Mouse (Mus musculus) heart, adult 2 months (tissue): ENCODE measurements around the gene Gtpbp10.

Experiments used
- CTCF ChIP-seq: fragments of 200-600 bp; IDR thresholded peaks from 2 replicates; pipeline ENCODE4 v1.8.1; 2022; ENCODE audit warnings: antibody characterized with exemption, mild to moderate bottlenecking, moderate library complexity
- POLR2A ChIP-seq: fragments of 200-500 bp; IDR thresholded peaks from 2 replicates; pipeline ENCODE4 v1.6.1; 2011; ENCODE audit warnings: mild to moderate bottlenecking, low read depth, low read length, control low read depth; ENCODE audit not compliant: insufficient read depth

DNA sequence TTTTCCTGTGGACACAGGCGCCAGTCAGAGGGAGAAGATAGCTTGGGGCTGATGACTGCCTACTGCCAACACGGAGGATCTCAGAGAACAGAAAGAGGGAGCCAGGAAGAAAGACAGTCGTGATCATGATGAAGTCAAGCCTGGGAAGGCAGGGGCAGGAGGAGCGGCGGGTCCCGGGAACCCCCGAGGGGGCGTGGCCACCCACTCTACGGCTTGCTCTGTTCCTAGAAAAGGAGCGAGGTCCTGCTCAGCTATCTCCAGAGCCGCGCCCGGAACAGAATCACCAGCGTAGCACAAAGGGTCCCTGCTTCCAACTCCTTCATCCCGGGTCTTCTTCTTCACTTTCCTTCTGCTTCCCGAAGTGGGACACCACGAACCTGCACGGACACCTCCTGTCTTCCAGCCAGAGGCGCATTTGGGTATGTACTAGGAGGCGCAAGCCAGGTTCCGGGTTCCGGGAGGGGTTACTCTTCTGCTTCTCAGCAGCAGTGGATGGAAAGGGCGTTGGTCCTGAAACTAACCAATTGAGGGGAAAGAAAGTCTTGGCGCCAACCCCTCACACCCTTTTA lies 14.5 kb upstream of the Gtpbp10 start, which contains the start of gene Gm8773:
- TF ChIP-seq POLR2A (no peak), CTCF (no peak)
